Mouse (Mus musculus) neural tube, embryonic 14.5 days (tissue): ENCODE measurements at regions not wholly inside any gene's neighbourhood (a gene's known extent, or its start where the extent isn't known, plus 50 kb on each side); places are given as distances from the start of the nearest gene placed in this dataset.
"Not testable (repeated sequence)": the region's sequence is repeated elsewhere in the genome, so short reads cannot be mapped to it uniquely, and the experiment has no call there.

Experiments used
- ATAC-seq: fragments of 200-750 bp; cut with Nextera tagmentation; 2 replicates; pipeline ENCODE4 v1.8.0; 2017; ENCODE audit warnings: low read depth, mild to moderate bottlenecking, moderate TSS enrichment, moderate library complexity
- H3K27ac ChIP-seq: fragments of 300-500 bp; sonication (generic); 2 replicates; pipeline ENCODE4 v1.5.1; 2014; ENCODE audit warnings: low read depth, mild to moderate bottlenecking, control low read depth, low read length, moderate library complexity, mixed read lengths
- H3K27me3 ChIP-seq: fragments of 300-500 bp; sonication (generic); 2 replicates; pipeline ENCODE4 v1.6.1; 2014; ENCODE audit warnings: low read length; ENCODE audit not compliant: control insufficient read depth, insufficient read depth
- H3K36me3 ChIP-seq: fragments of 300-500 bp; sonication (generic); 2 replicates; pipeline ENCODE4 v1.6.1; 2014; ENCODE audit warnings: low read length, mixed read lengths; ENCODE audit not compliant: control insufficient read depth, insufficient read depth
- H3K4me1 ChIP-seq: fragments of 300-500 bp; sonication (generic); 2 replicates; pipeline ENCODE4 v1.6.1; 2014; ENCODE audit warnings: low read length; ENCODE audit not compliant: control insufficient read depth, insufficient read depth
- H3K4me2 ChIP-seq: fragments of 300-500 bp; sonication (generic); 2 replicates; pipeline ENCODE4 v1.6.1; 2014; ENCODE audit warnings: mild to moderate bottlenecking, low read depth, low read length, control low read depth
- H3K4me3 ChIP-seq: fragments of 300-500 bp; sonication (generic); 2 replicates; pipeline ENCODE4 v1.5.1; 2014; ENCODE audit warnings: low read depth, low read length, control low read depth, mixed read lengths
- H3K9ac ChIP-seq: fragments of 300-500 bp; sonication (generic); replicated peaks from 2 replicates; pipeline ENCODE4 v1.6.1; 2014; ENCODE audit warnings: low read depth, mild to moderate bottlenecking, control low read depth, low read length, mixed read lengths
- H3K9me3 ChIP-seq: fragments of 300-500 bp; sonication (generic); 2 replicates; pipeline ENCODE4 v1.6.1; 2016; ENCODE audit warnings: low read length; ENCODE audit not compliant: control insufficient read depth
- WGBS: fragments of 180-500 bp; shearing (Covaris S2); extraction: QIAGEN DNeasy Blood & Tissue Kit; methylation state at CpG from one replicate; pipeline ENCODE4 v1.1.7; 2014; 5-methylcytosine and 5-hydroxymethylcytosine counted together

- H3K27ac ChIP-seq: no peak overlapping the region
- H3K4me3 ChIP-seq: no peak overlapping the region
- no peaks in the 10 kb centered on the region for H3K4me1 ChIP-seq
- no peak overlapping the region for H3K4me2 ChIP-seq
- no peaks in the 10 kb centered on the region for H3K27me3 ChIP-seq
- no peaks in the 10 kb centered on the region for H3K9me3 ChIP-seq
- 85% methylated on average over 6 of the region's 6 CpGs for WGBS
- no peak overlapping the region for H3K9ac ChIP-seq
- no peak for ATAC-seq
- H3K36me3 ChIP-seq: no peaks in the 10 kb centered on the region
Observed at GRCm38 (mm10) chr16:30712570-30712969, 113.0 kb downstream of the Fam43a start.

- not testable (repeated sequence) for H3K4me3 ChIP-seq, ATAC-seq, H3K27ac ChIP-seq, H3K27me3 ChIP-seq, H3K36me3 ChIP-seq, H3K4me1 ChIP-seq, H3K4me2 ChIP-seq, H3K9me3 ChIP-seq, H3K9ac ChIP-seq
Observed at GRCm38 (mm10) chr16:30717577-30717976, 118.1 kb downstream of the Fam43a start.

GRCm38 (mm10) chr16:30720791-30721190, 121.3 kb downstream of the Fam43a start:
- WGBS: 29% methylated on average over 6 of the region's 6 CpGs
- no peak overlapping the region for H3K4me2 ChIP-seq
- H3K36me3 ChIP-seq: no peaks in the 10 kb centered on the region
- H3K4me1 ChIP-seq: no peaks in the 10 kb centered on the region
- no peak overlapping the region for H3K9ac ChIP-seq
- no peaks in the 10 kb centered on the region for H3K9me3 ChIP-seq
- H3K4me3 ChIP-seq: no peak overlapping the region
- H3K27ac ChIP-seq: no peak overlapping the region; the same call in 1 of the 2 replicates
- peak; percentile 24; the same call in 1 of the 2 replicates for ATAC-seq
- no peaks in the 10 kb centered on the region for H3K27me3 ChIP-seq

- Histone ChIP-seq H3K27ac (no peak overlapping the region), H3K9ac (no peak overlapping the region), H3K27me3 (no peaks in the 10 kb centered on the region), H3K4me3 (no peak overlapping the region), H3K36me3 (no peaks in the 10 kb centered on the region), H3K9me3 (no peaks in the 10 kb centered on the region), H3K4me1 (no peaks in the 10 kb centered on the region), H3K4me2 (no peak overlapping the region)
- ATAC-seq: no peak
Observed at GRCm38 (mm10) chr16:30721223-30721622, 121.7 kb downstream of the Fam43a start.

GRCm38 (mm10) chr16:30722372-30722771, 122.8 kb downstream of the Fam43a start:
- 80% methylated on average over 3 of the region's 3 CpGs for WGBS
- no peaks in the 10 kb centered on the region for H3K9me3 ChIP-seq
- H3K9ac ChIP-seq: no peak overlapping the region
- no peak overlapping the region for H3K4me2 ChIP-seq
- H3K4me1 ChIP-seq: no peaks in the 10 kb centered on the region
- no peaks in the 10 kb centered on the region for H3K36me3 ChIP-seq
- H3K27me3 ChIP-seq: no peaks in the 10 kb centered on the region
- no peak overlapping the region for H3K27ac ChIP-seq
- no peak for ATAC-seq
- no peak overlapping the region for H3K4me3 ChIP-seq

GRCm38 (mm10) chr16:30724591-30724990, 125.1 kb downstream of the Fam43a start:
- WGBS: 96% methylated on average over 1 of the region's 1 CpGs
- no peak for ATAC-seq
- H3K4me2 ChIP-seq: no peak overlapping the region

GRCm38 (mm10) chr16:30732770-30733415, 133.4 kb downstream of the Fam43a start:
- WGBS: 64% methylated on average over 9 of the region's 9 CpGs
- H3K4me2 ChIP-seq: no peak overlapping the region
- H3K4me1 ChIP-seq: no peaks in the 10 kb centered on the region
- H3K9me3 ChIP-seq: no peaks in the 10 kb centered on the region
- H3K27ac ChIP-seq: no peak overlapping the region
- H3K27me3 ChIP-seq: no peaks in the 10 kb centered on the region
- H3K4me3 ChIP-seq: no peak overlapping the region
- no peak overlapping the region for H3K9ac ChIP-seq
- H3K36me3 ChIP-seq: no peaks in the 10 kb centered on the region
- ATAC-seq: no peak

More at GRCm38 (mm10) chr16:30724591-30724990, 125.1 kb downstream of the Fam43a start:
- no peaks in the 10 kb centered on the region for H3K4me1 ChIP-seq
- no peak overlapping the region for H3K4me3 ChIP-seq
- no peak overlapping the region for H3K27ac ChIP-seq
- no peaks in the 10 kb centered on the region for H3K27me3 ChIP-seq
- no peak overlapping the region for H3K9ac ChIP-seq
- no peaks in the 10 kb centered on the region for H3K36me3 ChIP-seq
- no peaks in the 10 kb centered on the region for H3K9me3 ChIP-seq

GRCm38 (mm10) chr16:30733478-30733877, 134.0 kb downstream of the Fam43a start:
- Histone ChIP-seq H3K4me1 (no peaks in the 10 kb centered on the region), H3K4me2 (no peak overlapping the region), H3K4me3 (no peak overlapping the region), H3K9me3 (no peaks in the 10 kb centered on the region), H3K9ac (no peak overlapping the region), H3K27ac (no peak overlapping the region), H3K27me3 (no peaks in the 10 kb centered on the region), H3K36me3 (no peaks in the 10 kb centered on the region)
- 78% methylated on average over 11 of the region's 11 CpGs for WGBS
- no peak for ATAC-seq

GRCm38 (mm10) chr16:30735360-30735759, 135.8 kb downstream of the Fam43a start:
- WGBS: 45% methylated on average over 3 of the region's 3 CpGs
- ATAC-seq: no peak
- Histone ChIP-seq H3K27me3 (no peaks in the 10 kb centered on the region), H3K27ac (no peak overlapping the region), H3K9me3 (no peaks in the 10 kb centered on the region), H3K4me2 (no peak overlapping the region), H3K9ac (no peak overlapping the region), H3K4me3 (no peak overlapping the region), H3K4me1 (no peaks in the 10 kb centered on the region), H3K36me3 (no peaks in the 10 kb centered on the region)
